Mouse (Mus musculus): ENCODE results near the gene Stab1.

- TF ChIP-seq CTCF (IDR thresholded peaks at IDR 0.05; ENCODE audit: low read depth) (no peak), EP300 (IDR thresholded peaks at IDR 0.05; ENCODE audit: low read depth) (no peak)
These were observed 36.8 kb upstream of the Stab1 start for GRCm38 (mm10) chr14:31205244-31205561.

Data from heart, postnatal 0 days (tissue).